Mouse (Mus musculus): ENCODE data around the gene Eif3c.

Gene Eif3c

GRCm38 (mm10) chr7:126545631-126546030 lies 20.6 kb downstream of the Eif3c start:
- DNase-seq: no peak

GRCm38 (mm10) chr7:126541661-126542060 lies 24.6 kb downstream of the Eif3c start:
- no peak for DNase-seq

- peak in 1 of 2 experiments; percentile 19 for DNase-seq
These were observed 28.2 kb downstream of the Eif3c start for GRCm38 (mm10) chr7:126537820-126538585.

GRCm38 (mm10) chr7:126536466-126536865 lies 29.7 kb downstream of the Eif3c start:
- no peak for DNase-seq

- peak in 1 of 2 experiments; percentile 14 for DNase-seq
These were observed 30.4 kb downstream of the Eif3c start for GRCm38 (mm10) chr7:126535766-126536165.

- DNase-seq: no peak
These were observed 32.8 kb downstream of the Eif3c start for GRCm38 (mm10) chr7:126533434-126533833.

GRCm38 (mm10) chr7:126528166-126528577 lies 38.0 kb downstream of the Eif3c start:
- DNase-seq: no peak

- DNase-seq: no peak
These were observed 42.9 kb downstream of the Eif3c start for GRCm38 (mm10) chr7:126523316-126523715.

GRCm38 (mm10) chr7:126519513-126519912 lies 46.7 kb downstream of the Eif3c start:
- peak; percentile 19 to 61 for DNase-seq

- DNase-seq: no peak
These were observed 47.8 kb downstream of the Eif3c start for GRCm38 (mm10) chr7:126518261-126518941.

- DNase-seq: no peak
These were observed 54.9 kb downstream of the Eif3c start for GRCm38 (mm10) chr7:126511287-126511686.

- no peak for DNase-seq
These were observed 59.0 kb downstream of the Eif3c start for GRCm38 (mm10) chr7:126507126-126507778.

GRCm38 (mm10) chr7:126504913-126505312 lies 61.3 kb downstream of the Eif3c start:
- no peak for DNase-seq

GRCm38 (mm10) chr7:126503273-126503878 lies 62.8 kb downstream of the Eif3c start, which contains the start of gene Atxn2l:
Atxn2l (minus strand) TSS chr7:126503437.
- peak; percentile 99 for DNase-seq

GRCm38 (mm10) chr7:126502751-126503150 lies 63.5 kb downstream of the Eif3c start:
- DNase-seq: no peak

- DNase-seq: peak; percentile 93 to 97
These were observed 64.0 kb downstream of the Eif3c start for GRCm38 (mm10) chr7:126502023-126502741.

GRCm38 (mm10) chr7:126501684-126502022 lies 64.6 kb downstream of the Eif3c start:
- no peak for DNase-seq

- DNase-seq: no peak
These were observed 66.8 kb downstream of the Eif3c start for GRCm38 (mm10) chr7:126499416-126499815.

GRCm38 (mm10) chr7:126497966-126498365 lies 68.2 kb downstream of the Eif3c start:
- no peak for DNase-seq

GRCm38 (mm10) chr7:126496475-126496874 lies 69.7 kb downstream of the Eif3c start:
- no peak for DNase-seq

Data from lung, postnatal 4 days (tissue).